Mouse (Mus musculus) thymus, postnatal 0 days (tissue): Measurements from ENCODE around the gene Iyd. TPM values are rescaled to one million over a fixed set of nuclear protein-coding genes. Genes with fewer than 3 reads are reported as not detected.
"Not testable (repeated sequence)": the region's sequence is repeated elsewhere in the genome, so short reads cannot be mapped to it uniquely, and the experiment has no call there.

ENCODE experiments used
- DNase-seq: peaks from one replicate; pipeline ENCODE4 v3.0.0-alpha.2; 2015; ENCODE audit warnings: low spot score
- polyA plus RNA-seq: library from polyadenylated mRNA; unstranded; fragments of >200 nt; fragmentation: Nextera tagmentation; extraction: Ambion mirVana; gene quantifications from 2 replicates; pipeline ENCODE4 v1.2.1, GENCODE M21; 2015

Gene Iyd
- polyA plus RNA-seq, result 0.08 and 0.12 TPM in 2 replicates

DNA sequence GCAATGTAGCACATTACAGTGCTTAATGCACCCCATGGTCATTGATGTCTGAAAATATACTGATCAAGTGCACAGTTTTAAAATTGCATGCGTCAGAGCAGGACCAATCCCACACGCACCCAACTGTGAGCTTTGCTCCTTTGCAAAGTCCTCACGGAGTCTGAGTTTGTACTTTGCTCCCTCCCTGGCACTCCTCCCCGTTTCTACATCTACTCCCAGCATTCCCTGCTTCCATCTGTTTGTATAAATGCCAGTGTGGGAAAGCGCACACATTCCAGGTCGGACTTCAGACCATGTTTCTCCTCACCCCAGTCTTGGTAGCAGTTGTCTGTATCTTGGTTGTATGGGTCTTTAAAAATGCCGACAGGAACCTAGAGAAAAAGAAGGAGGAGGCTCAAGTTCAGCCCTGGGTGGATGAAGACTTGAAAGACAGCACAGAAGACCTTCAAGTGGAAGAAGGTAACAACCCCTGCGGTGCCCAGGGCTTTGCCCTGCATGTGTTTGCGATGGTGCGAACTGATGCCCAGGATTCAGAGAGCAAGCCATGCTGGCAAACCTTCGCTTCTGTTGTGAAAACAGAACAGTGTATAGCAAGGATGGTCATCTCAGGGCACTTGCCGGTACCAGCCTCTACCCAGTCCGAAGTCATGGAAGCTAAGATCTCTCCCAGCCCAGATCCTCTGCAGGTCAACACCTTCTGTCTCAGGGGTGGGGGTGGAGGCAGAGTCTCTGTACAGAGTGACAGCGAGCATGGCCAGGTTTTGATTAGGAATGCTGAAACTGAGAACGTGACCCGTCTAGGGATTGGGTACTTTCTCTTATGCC lies at the start of gene Iyd:
Iyd (plus strand) TSS at position 238 of the 825 bp plus-strand sequence.
- DNase-seq, result no peak

- DNase-seq, result no peak
Measured at GRCm38 (mm10) chr10:3496791-3497190, 43.2 kb upstream of the Iyd start.

DNA sequence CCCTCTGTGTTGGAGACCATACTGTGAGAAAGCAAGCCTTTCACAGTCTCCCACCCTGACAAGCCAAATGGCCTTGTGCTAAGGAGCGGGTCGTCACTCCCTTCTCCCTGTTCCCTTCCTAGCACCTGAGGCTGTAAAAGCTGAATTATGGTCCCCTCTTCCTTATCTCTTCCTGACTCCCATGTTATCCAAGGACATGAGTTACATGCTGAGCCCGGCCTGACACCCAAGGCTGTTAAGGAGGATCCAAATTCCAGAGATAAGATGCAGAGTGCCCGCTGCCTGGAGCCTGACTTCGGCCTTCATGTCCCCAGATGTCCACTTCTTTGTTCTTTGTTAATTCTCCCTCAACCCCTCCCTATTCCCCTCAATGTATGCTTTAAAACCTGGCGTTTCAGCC lies 39.2 kb upstream of the Iyd start:
- DNase-seq, result not testable (repeated sequence)

- DNase-seq, result no peak
Measured at GRCm38 (mm10) chr10:3507484-3508221, 32.4 kb upstream of the Iyd start.

GRCm38 (mm10) chr10:3508222-3508588 lies 31.8 kb upstream of the Iyd start:
- DNase-seq, result no peak

- DNase-seq, result no peak
Measured at GRCm38 (mm10) chr10:3508746-3509145, 31.3 kb upstream of the Iyd start.

GRCm38 (mm10) chr10:3509663-3510277 lies 30.3 kb upstream of the Iyd start:
- peak; percentile 9 for DNase-seq

DNA sequence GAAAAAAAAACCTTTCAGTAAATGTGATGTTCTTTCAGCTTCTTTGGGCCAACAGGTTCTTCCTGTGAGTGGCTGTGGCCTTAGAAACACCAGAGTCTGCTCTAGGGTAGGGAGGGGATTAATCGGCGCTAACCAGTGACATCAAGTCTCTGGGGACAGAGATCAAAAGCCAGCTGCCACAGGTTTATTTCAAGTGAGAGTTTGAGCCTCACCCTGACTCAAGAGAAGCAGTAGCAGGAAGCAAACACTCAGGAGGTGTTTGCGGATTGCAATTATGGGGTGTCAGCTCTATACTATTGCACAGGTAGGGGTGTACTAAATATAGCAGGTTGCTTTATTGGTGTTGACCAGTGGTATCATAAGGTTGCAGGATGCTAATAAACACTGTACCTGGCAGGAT lies 29.6 kb upstream of the Iyd start:
- DNase-seq, result peak; percentile 53

- peak; percentile 62 for DNase-seq
Measured at GRCm38 (mm10) chr10:3511401-3511800, 28.6 kb upstream of the Iyd start.

DNA sequence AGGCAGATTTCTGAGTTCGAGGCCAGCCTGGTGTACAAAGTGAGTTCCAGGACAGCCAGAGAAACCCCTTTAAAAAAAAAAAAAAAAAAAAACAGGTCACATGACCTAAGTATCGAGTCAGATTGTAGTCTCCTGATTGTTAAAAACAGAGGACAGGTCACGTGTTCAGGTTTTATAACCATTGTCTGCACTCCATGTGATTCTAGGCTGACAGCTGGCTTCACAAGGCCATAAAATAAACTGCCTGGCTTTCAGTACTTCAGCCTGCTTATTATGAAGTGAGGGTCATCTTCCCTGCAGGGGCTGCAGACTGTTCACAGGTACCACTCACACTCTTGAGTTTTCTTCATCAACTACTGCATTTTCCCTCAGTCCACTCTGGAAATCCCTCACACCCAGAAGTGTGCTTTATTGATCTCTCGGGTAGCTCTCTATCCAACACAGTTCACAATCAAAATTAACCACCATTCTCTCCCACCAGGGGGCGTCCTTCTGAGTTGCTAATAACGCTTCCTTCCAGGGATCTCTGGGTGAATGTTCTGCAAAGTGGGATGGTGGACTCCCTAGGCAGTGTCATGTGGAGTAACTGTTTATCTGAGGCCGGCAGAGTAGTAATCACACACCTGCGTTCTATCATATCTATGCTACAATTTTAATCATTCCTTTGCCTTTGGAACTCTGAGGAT lies 27.3 kb upstream of the Iyd start:
- peak; percentile 30 for DNase-seq

GRCm38 (mm10) chr10:3513947-3514346 lies 26.1 kb upstream of the Iyd start:
- DNase-seq, result peak; percentile 11

DNA sequence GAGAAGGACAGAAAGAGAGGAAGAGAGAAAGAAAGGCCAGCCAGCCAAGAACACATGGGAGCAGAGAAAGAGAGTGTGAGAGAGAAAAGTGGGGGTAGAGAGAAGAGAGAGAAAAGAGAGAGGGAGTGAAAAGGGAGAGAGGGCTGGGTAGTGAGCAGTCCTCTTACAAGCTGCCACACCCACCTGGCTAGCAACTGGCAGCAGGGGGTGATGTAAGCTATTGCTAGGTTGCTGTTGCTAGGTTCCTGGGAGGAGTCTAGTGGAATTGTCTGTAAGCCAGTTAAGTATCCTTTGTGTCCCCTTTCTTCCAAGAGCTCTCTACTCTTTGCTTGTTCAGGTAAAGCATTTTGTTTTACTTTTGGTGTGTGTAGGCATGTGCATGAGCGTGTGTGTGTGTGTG lies 25.4 kb upstream of the Iyd start:
- DNase-seq, result peak; percentile 53

DNA sequence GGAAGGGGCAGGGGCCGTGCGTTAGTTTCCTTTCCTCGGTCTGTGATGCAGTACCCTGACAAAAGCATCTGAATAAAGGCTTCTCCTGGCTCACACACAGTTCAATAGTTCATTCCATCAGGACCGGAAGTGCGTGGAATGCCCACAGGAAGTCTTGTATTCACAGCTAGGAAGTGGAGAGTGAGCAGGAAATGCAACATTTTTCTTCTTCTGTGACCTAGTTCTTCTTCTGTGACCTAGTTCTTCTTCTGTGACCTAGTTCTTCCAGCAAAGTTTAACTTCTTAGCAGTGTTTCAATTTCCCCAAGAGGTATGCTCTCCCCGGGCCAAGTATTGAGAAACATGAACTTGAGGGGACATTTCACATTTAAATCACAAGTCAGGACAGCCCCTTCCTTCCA lies 23.6 kb upstream of the Iyd start:
- DNase-seq, result peak; percentile 86

DNA sequence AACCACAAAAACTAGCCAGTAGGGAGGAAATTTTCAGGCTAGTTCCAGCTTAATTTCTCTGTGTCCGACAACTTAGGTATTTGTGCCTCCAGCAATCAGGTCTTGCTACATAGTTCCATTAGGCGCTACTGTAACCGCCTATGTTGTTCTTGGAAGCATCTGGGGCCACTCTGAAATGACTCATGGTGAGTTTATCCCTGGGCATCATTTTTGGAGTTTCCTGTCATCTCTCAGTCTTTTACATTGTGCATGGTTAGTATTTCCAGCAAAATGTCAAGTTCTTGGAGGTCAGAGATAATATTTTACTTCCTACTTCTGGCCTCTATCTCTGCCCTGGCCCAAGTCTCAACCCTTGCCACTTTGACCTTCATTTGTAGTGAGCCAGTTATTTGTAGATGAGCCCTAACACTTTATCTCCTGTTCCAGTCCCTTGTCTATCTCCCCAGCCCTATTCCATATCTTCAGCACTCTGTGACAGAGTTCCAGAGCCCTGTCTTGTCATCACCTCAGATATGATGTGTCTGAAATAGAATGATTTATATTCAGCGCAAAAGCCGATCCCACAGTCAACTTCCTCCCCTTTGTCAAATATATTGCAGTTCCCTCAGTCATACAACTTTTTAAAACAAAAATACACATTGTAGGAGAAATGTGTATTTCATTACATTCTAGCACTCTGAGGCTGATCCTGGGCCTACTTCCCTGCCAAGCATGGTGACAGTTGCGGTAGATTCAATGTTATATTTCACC lies 16.8 kb upstream of the Iyd start:
- DNase-seq, result no peak

GRCm38 (mm10) chr10:3524513-3524912 lies 15.5 kb upstream of the Iyd start:
- no peak for DNase-seq

DNA sequence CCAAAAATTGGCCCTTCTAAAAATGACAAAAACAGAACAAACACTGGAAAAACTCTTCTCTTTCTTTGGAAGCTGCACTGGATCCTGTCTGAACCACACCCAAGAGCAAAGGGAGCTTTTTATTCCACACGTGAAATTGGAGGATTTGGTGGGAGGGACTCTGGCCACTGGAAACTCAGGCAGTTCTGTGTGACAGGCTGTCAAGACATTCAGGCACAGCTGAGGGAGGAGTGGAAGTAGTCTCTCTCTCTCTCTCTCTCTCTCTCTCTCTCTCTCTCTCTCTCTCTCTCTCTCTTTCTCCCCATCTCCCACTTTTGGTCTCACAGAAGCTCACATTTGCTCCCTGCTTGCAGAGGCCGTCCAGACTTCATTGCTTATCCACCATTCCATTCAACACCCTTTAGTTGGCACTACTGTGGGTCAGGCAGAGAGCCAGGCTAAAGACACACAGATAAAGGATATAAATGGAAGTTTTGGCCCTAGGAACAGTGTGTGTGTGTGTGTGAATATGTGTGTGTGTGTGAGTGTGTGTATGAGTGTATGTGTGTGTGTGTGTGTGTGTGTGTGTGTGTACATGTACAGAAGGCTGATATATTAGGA lies 14.5 kb upstream of the Iyd start:
- DNase-seq, result no peak

- no peak for DNase-seq
Measured at GRCm38 (mm10) chr10:3529807-3530206, 10.2 kb upstream of the Iyd start.

DNA sequence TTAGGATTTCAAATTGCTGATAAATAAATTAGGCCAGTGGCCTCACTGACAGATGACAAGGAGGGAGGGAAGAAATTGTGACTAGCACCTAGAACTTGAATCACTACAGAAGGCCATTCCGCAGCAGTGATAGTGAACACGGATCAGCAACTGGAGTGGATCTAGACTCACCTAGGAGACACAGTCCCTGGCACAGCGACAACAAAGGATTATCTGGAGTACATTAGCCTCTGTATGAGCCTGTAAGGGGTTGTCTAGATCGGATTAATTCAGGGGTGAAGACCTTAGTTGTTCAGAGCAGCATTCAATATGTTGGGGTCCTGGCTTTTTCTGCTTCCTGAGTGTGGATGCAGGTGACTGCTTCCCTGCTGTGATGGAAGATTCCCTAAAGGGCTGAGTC lies 9.4 kb upstream of the Iyd start:
- DNase-seq, result no peak

- DNase-seq, result peak; percentile 76
Measured at GRCm38 (mm10) chr10:3531375-3531774, 8.7 kb upstream of the Iyd start.

- peak; percentile 54 for DNase-seq
Measured at GRCm38 (mm10) chr10:3534445-3534844, 5.6 kb upstream of the Iyd start.
